Mouse (Mus musculus) right cerebral cortex, adult 2 months (tissue): ENCODE data around the gene Fam171a2.
A peak's percentile ranks its signal among the peaks of the same experiment; 100 is the strongest.
"Not testable (repeated sequence)": the region's sequence is repeated elsewhere in the genome, so short reads cannot be mapped to it uniquely, and the experiment has no call there.

ENCODE experiments used
- DNase-seq, 2 experiments: peaks; one replicate each; pipeline ENCODE4 v3.0.0; 2021 to 2022; ENCODE audit warnings: low spot score in 2 of 2

Gene Fam171a2

GRCm38 (mm10) chr11:102394421-102395124 is 52.9 kb downstream of the Fam171a2 start:
- peak in 1 of 2 experiments; percentile 21 for DNase-seq

GRCm38 (mm10) chr11:102393719-102394420 is 53.6 kb downstream of the Fam171a2 start:
- DNase-seq: peak in 1 of 2 experiments; percentile 46

DNA sequence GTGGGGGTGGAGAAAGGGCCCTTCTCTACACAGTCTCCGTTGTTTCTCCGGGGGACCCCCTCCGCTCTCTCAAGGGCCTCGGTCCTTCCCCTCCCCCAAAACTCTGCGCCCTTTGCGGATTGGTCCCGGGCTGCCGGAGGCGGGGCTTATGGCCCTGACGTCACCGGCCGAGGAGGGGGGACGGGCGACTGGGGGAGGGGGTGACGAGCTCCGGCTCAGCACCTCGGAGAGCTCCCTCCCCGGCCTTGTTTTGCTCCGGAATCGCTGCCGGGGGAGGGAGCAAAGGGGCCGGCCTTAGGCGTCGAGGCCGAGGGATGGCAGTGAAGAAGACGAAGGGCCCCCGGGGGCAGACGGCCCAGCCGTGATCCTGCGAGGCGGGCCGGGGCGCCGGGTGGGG is 54.2 kb downstream of the Fam171a2 start, which contains the start of gene Rundc3a:
Gene Rundc3a, plus strand, starts transcription at position 166 of the 397 bp plus-strand sequence.
- DNase-seq: peak; percentile 95 to 96

DNA sequence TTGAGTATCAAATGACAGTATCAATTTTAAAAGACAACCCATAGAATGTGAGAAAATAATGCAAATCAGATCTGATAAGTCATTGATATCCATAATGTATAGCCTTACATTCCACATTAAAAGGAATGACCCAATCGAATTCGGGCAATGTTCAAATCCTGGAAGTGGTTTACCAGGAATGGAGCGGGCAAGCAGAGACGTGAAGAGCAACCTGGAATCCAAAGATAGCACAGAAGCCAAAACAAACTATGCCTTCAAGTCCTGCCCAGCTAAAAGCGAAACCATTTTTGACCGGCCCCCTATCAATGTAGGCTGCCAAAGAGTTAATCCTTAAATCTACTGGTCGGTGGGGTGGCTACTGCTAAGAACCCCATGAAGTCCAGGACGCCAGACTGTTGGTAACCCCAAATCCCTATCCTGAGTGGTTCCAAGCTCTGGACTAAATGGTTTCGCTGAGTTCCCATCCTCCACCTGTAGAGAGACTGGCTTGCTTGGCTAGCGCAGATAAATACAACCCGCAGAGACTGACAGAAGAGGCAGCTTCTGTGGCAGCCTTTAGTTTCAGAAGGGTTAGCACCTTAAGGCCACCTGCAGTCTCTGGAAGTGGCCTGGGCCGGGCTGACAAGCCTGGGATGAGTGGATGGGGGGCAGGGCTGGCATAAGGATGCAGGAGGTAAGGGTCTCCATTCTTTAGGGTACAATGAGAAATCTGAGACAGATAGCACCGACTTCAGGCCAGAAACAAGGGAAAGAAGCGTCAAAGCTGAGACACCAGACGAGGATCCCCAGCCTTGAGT is 54.8 kb downstream of the Fam171a2 start:
- DNase-seq: no peak

GRCm38 (mm10) chr11:102389436-102389835 is 58.0 kb downstream of the Fam171a2 start:
- not testable (repeated sequence) for DNase-seq
